Mouse (Mus musculus): Measurements from ENCODE around the gene Uba7. TPM values are rescaled to one million over a fixed set of nuclear protein-coding genes. Genes with fewer than 3 reads are reported as not detected.

Uba7 gene
- total RNA-seq, 2 experiments from 2014 or later: 3.8 to 5.2 TPM

GRCm38 (mm10) chr9:107961351-107961762 lies 13.9 kb upstream of the Uba7 start:
- peak; percentile 53 to 67 for DNase-seq (ENCODE audit: extremely low spot score in 1 of 2, low spot score in 1 of 2)

GRCm38 (mm10) chr9:107961881-107962280 lies 13.4 kb upstream of the Uba7 start:
- DNase-seq (ENCODE audit: extremely low spot score in 1 of 2, low spot score in 1 of 2): peak in 1 of 2 experiments; percentile 55

- no peak for DNase-seq (ENCODE audit: extremely low spot score in 1 of 2, low spot score in 1 of 2)
Observed at GRCm38 (mm10) chr9:107962916-107963315, 12.4 kb upstream of the Uba7 start.

- DNase-seq (ENCODE audit: extremely low spot score in 1 of 2, low spot score in 1 of 2): peak; percentile 66 to 83
Observed at GRCm38 (mm10) chr9:107963700-107964099, 11.6 kb upstream of the Uba7 start.

GRCm38 (mm10) chr9:107964681-107965080 lies 10.6 kb upstream of the Uba7 start:
- no peak for DNase-seq (ENCODE audit: extremely low spot score in 1 of 2, low spot score in 1 of 2)

GRCm38 (mm10) chr9:107966676-107967075 lies 8.6 kb upstream of the Uba7 start:
- DNase-seq (ENCODE audit: extremely low spot score in 1 of 2, low spot score in 1 of 2): no peak

- no peak for DNase-seq (ENCODE audit: extremely low spot score in 1 of 2, low spot score in 1 of 2)
Observed at GRCm38 (mm10) chr9:107967437-107967836, 7.9 kb upstream of the Uba7 start.

GRCm38 (mm10) chr9:107968531-107968930 lies 6.8 kb upstream of the Uba7 start:
- no peak for DNase-seq (ENCODE audit: extremely low spot score in 1 of 2, low spot score in 1 of 2)

- DNase-seq (ENCODE audit: extremely low spot score in 1 of 2, low spot score in 1 of 2): no peak
Observed at GRCm38 (mm10) chr9:107970311-107970710, 5.0 kb upstream of the Uba7 start.

GRCm38 (mm10) chr9:107971690-107972541 lies 3.4 kb upstream of the Uba7 start:
- DNase-seq (ENCODE audit: extremely low spot score in 1 of 2, low spot score in 1 of 2): no peak

- DNase-seq (ENCODE audit: extremely low spot score in 1 of 2, low spot score in 1 of 2): no peak
Observed at GRCm38 (mm10) chr9:107974491-107975171, 674 bp upstream of the Uba7 start.

GRCm38 (mm10) chr9:107978815-107979214 lies 3.5 kb downstream of the Uba7 start:
- DNase-seq (ENCODE audit: extremely low spot score in 1 of 2, low spot score in 1 of 2): no peak

GRCm38 (mm10) chr9:107981684-107982605 lies 6.6 kb downstream of the Uba7 start:
- DNase-seq (ENCODE audit: extremely low spot score in 1 of 2, low spot score in 1 of 2): peak; percentile 22 to 40

GRCm38 (mm10) chr9:107982681-107983346 lies 7.5 kb downstream of the Uba7 start, which contains the start of gene Gm20661:
TSS of gene Gm20661 (plus strand) at chr9:107983058.
- peak; percentile 32 to 34 for DNase-seq (ENCODE audit: extremely low spot score in 1 of 2, low spot score in 1 of 2)

- DNase-seq (ENCODE audit: extremely low spot score in 1 of 2, low spot score in 1 of 2): peak; percentile 29 to 33
Observed at GRCm38 (mm10) chr9:107983421-107983890, 8.2 kb downstream of the Uba7 start.

- peak in 1 of 2 experiments; percentile 14 for DNase-seq (ENCODE audit: extremely low spot score in 1 of 2, low spot score in 1 of 2)
Observed at GRCm38 (mm10) chr9:107984052-107984753, 8.9 kb downstream of the Uba7 start.

GRCm38 (mm10) chr9:107984754-107985055 lies 9.4 kb downstream of the Uba7 start:
- DNase-seq (ENCODE audit: extremely low spot score in 1 of 2, low spot score in 1 of 2): no peak

- DNase-seq (ENCODE audit: extremely low spot score in 1 of 2, low spot score in 1 of 2): peak; percentile 56 to 70
Observed at GRCm38 (mm10) chr9:107985131-107986119, 10.1 kb downstream of the Uba7 start, which contains the start of gene Inka1. TSS of gene Inka1 (minus strand) at chr9:107985879.
